Mouse (Mus musculus) stomach, postnatal 0 days (tissue): ENCODE measurements around the gene Acly. TPM values are rescaled to one million over a fixed set of nuclear protein-coding genes. Genes with fewer than 3 reads are reported as not detected.

Experiments used
- ATAC-seq: fragments of 200-750 bp; cut with Nextera tagmentation; 2 replicates; pipeline ENCODE4 v1.8.0; 2017; ENCODE audit not compliant: low FRiP score, low TSS enrichment
- DNase-seq: peaks from one replicate; pipeline ENCODE4 v3.0.0-alpha.2; 2016; ENCODE audit warnings: low spot score
- H3K27ac ChIP-seq: fragments of 300-500 bp; sonication (generic); replicated peaks from 2 replicates; pipeline ENCODE4 v1.5.1; 2014; ENCODE audit warnings: mild to moderate bottlenecking, control low read depth
- H3K27me3 ChIP-seq: fragments of 300-500 bp; sonication (generic); 2 replicates; pipeline ENCODE4 v1.6.1; 2014; ENCODE audit warnings: low read length; ENCODE audit not compliant: control insufficient read depth, insufficient read depth
- H3K36me3 ChIP-seq: fragments of 300-500 bp; sonication (generic); 2 replicates; pipeline ENCODE4 v1.6.1; 2014; ENCODE audit warnings: low read length, mixed read lengths; ENCODE audit not compliant: control insufficient read depth, insufficient read depth
- H3K4me1 ChIP-seq: fragments of 300-500 bp; sonication (generic); replicated peaks from 2 replicates; pipeline ENCODE4 v1.6.1; 2014; ENCODE audit warnings: antibody characterized with exemption; ENCODE audit not compliant: control insufficient read depth, insufficient read depth
- H3K4me2 ChIP-seq: fragments of 300-500 bp; sonication (generic); replicated peaks from 2 replicates; pipeline ENCODE4 v1.6.1; 2014; ENCODE audit warnings: low read depth, mild to moderate bottlenecking, control low read depth, moderate library complexity
- H3K4me3 ChIP-seq: fragments of 300-500 bp; sonication (generic); 2 replicates; pipeline ENCODE4 v1.5.1; 2014; ENCODE audit warnings: low read depth, low read length, control low read depth
- H3K9ac ChIP-seq: fragments of 300-500 bp; sonication (generic); 2 replicates; pipeline ENCODE4 v1.6.1; 2014; ENCODE audit warnings: mild to moderate bottlenecking, low read length, control low read depth, mixed read lengths
- H3K9me3 ChIP-seq: fragments of 300-500 bp; sonication (generic); 2 replicates; pipeline ENCODE4 v1.6.1; 2016; ENCODE audit warnings: low read length; ENCODE audit not compliant: control insufficient read depth
- CTCF ChIP-seq: IDR thresholded peaks from 2 replicates; pipeline ENCODE4 v1.5.1; 2016; ENCODE audit warnings: antibody characterized with exemption, low read depth, mild to moderate bottlenecking, moderate library complexity
- EP300 ChIP-seq: optimal IDR thresholded peaks from 2 replicates; pipeline ENCODE3; 2016; ENCODE audit warnings: antibody characterized with exemption
- WGBS: fragments of 180-500 bp; shearing (Covaris S2); extraction: QIAGEN DNeasy Blood & Tissue Kit; methylation state at CpG from one replicate; pipeline ENCODE4 v1.1.7; 2014; 5-methylcytosine and 5-hydroxymethylcytosine counted together
- polyA plus RNA-seq: library from polyadenylated mRNA; unstranded; fragments of >200 nt; fragmentation: Nextera tagmentation; extraction: Ambion mirVana; gene quantifications from 2 replicates; pipeline ENCODE4 v1.2.1, GENCODE M21; 2015

Gene Acly
- polyA plus RNA-seq, 1 experiment from 2014 or later: 70.6 TPM

DNA sequence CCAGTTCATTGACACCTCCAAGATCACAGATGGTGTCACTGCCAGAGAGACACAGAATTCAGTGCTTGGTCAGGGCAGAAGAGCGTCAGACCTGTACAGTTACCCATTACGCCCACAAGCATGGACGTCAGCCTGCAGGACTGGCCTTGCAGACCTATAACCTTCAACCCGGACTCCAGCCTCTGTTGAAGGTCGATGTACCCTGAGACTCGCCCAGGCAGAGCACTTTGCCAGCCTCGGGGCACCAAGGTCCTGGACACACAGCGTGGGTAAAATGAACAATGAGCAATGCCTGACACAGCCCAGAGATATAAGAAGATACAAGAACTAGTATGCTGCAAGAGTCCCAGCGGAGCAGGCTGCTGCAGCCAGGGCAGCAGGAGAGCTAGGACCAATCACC is 12.7 kb downstream of the Acly start:
- TF ChIP-seq EP300: no peak
- Histone ChIP-seq H3K9ac (no peak overlapping the region), H3K27me3 (no peaks in the 10 kb centered on the region), H3K27ac (no peak overlapping the region), H3K4me2 (no peak overlapping the region), H3K9me3 (no peaks in the 10 kb centered on the region), H3K4me1 (no peaks in the 10 kb centered on the region), H3K4me3 (no peak overlapping the region), H3K36me3 (peaks cover 38% of the 10 kb centered on the region)
- DNase-seq (no peak), ATAC-seq (no peak)
- WGBS: 94% methylated on average over 9 of the region's 9 CpGs

DNA sequence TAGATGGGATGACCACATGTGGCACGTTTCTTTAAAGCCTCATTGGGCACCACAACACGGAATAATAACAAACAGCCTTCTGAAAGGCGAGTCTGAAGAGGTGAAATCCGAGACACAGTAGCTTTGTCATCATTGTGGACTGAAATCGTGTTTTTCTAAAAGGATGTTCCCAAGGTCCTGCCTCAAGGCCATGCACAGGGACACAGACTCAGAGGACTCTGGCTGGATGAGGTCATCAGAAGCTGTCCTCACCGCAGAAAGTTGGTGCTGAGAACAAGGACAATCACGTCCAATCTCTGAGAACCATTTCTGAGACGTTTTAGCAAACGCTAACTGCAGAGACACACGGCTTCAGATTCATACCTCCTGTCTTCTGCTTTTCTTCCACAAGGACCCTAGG is 14.1 kb downstream of the Acly start:
- TF ChIP-seq EP300: no peak
- DNase-seq: no peak
- H3K9me3 ChIP-seq: no peaks in the 10 kb centered on the region
- ATAC-seq: no peak
- peaks cover 29% of the 10 kb centered on the region for H3K36me3 ChIP-seq
- H3K4me1 ChIP-seq: no peaks in the 10 kb centered on the region
- H3K27ac ChIP-seq: no peak overlapping the region
- no peak overlapping the region for H3K4me3 ChIP-seq
- 83% methylated on average over 10 of the region's 10 CpGs for WGBS
- H3K27me3 ChIP-seq: no peaks in the 10 kb centered on the region
- no peak overlapping the region for H3K4me2 ChIP-seq
- no peak overlapping the region for H3K9ac ChIP-seq

DNA sequence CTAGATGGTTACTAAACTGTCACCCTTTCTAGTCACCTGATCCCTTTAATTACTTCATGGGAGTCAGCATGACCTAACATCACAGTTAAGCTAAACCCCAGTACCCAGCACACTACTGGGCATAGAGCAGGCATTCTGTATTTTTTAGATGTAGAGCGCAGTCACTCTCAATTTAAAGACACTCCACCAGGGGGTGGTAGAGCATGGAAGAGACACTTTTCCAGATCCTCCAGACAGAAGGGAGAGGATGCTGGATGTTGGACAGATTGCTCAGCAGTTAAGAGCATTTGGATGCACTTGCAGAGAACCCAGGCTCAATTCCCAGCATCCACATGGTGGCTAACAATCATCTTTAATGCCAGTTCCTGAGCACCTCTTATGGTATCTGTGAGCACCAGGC is 15.4 kb downstream of the Acly start:
- peak; percentile 17; the same call in 1 of the 2 replicates for ATAC-seq
- Histone ChIP-seq H3K4me2 (no peak overlapping the region), H3K27me3 (no peaks in the 10 kb centered on the region), H3K9me3 (no peaks in the 10 kb centered on the region), H3K4me1 (no peaks in the 10 kb centered on the region), H3K36me3 (peaks cover 27% of the 10 kb centered on the region), H3K27ac (no peak overlapping the region), H3K9ac (no peak overlapping the region), H3K4me3 (no peak overlapping the region)
- peak; percentile 32 for DNase-seq
- WGBS: 85% methylated on average over 1 of the region's 1 CpGs
- TF ChIP-seq EP300 (no peak), CTCF (peak; percentile 75)

DNA sequence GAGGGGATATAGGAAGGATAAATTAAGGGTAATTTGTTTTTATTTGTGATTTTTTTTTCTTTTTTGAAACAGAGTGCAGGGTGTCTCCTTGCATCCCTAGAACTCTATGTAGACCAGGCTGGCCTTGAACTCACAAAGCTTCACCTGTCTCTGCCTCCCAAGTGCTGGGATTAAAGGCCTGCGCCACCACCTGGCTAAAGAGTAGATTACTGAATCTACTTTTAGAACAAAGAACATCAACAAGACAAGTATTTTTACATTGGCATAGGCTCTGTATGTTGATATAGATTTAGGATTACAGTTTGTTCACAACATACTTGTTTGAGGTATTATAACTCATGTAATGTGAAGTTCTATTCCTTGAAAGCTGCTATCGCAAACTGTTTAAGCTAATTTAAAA is 17.2 kb downstream of the Acly start:
- Histone ChIP-seq H3K4me2 (no peak overlapping the region), H3K4me3 (no peak overlapping the region), H3K27ac (no peak overlapping the region), H3K9me3 (no peaks in the 10 kb centered on the region), H3K4me1 (no peaks in the 10 kb centered on the region), H3K36me3 (peaks cover 30% of the 10 kb centered on the region), H3K9ac (no peak overlapping the region), H3K27me3 (no peaks in the 10 kb centered on the region)
- 88% methylated on average over 2 of the region's 2 CpGs for WGBS
- ATAC-seq (no peak), DNase-seq (no peak)
- TF ChIP-seq CTCF (peak; percentile 35), EP300 (no peak)

DNA sequence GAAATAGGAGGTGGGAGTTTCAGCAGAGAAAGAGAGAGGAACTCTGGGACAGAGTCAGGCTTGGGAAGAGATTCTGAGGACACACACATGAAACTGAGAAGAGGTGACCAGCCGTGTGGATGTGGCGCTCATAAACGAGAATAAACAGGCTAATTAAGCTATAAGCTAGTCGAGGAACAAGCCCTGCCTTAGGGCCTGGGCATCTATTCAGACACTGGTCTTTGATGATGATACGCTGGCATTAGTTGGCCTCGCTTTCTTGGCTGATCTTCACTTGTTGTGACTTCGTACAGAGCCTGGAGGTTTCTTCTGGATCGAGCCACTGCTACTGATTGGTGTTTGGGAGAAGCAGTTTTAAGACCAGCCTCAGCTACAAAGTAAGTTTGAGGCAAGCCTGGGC is 21.8 kb downstream of the Acly start:
- H3K27ac ChIP-seq: no peak overlapping the region
- no peak for TF ChIP-seq EP300
- no peak for TF ChIP-seq CTCF
- H3K27me3 ChIP-seq: no peaks in the 10 kb centered on the region
- no peaks in the 10 kb centered on the region for H3K4me1 ChIP-seq
- peaks cover 34% of the 10 kb centered on the region for H3K36me3 ChIP-seq
- ATAC-seq (no peak), DNase-seq (no peak)
- no peak overlapping the region for H3K4me3 ChIP-seq
- 93% methylated on average over 8 of the region's 8 CpGs for WGBS
- H3K9ac ChIP-seq: no peak overlapping the region
- no peaks in the 10 kb centered on the region for H3K9me3 ChIP-seq
- no peak overlapping the region for H3K4me2 ChIP-seq

DNA sequence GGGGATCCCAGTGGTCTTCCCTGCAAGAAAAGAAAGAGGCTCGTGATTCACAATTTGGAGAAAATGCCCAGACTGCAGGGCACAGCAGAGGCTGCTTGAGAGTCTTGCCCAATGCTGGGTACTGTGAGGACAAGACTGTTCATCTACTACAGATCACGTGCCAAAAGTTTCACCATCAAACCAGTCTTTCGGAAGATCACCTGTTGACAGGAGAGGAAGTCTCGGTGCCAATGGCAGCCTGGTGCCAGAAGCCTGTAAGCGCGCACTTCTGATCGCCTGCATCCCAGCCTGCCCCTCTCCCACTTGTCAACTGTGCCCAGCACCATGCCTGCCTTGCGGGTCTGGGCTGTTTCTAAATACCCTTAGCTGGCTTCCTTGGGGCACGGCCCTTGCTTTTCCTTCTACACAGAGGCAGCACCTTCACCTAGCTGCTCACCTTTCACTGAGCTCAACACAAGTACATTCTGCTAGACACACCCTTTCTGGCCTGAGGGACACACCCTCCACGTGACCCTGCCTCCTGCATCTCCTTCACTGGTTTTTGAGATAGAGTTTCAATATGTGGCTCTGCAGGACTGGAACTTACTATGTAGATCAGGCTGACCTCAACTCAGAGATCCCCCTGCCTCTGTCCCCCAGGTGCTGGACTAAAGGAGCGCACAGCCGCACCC is 22.7 kb downstream of the Acly start:
- DNase-seq: peak; percentile 71
- H3K4me2 ChIP-seq: no peak overlapping the region
- H3K27ac ChIP-seq: peak overlapping the region; percentile 53
- peaks cover 34% of the 10 kb centered on the region for H3K36me3 ChIP-seq
- no peak overlapping the region for H3K4me3 ChIP-seq
- no peaks in the 10 kb centered on the region for H3K4me1 ChIP-seq
- no peaks in the 10 kb centered on the region for H3K9me3 ChIP-seq
- no peak overlapping the region for H3K9ac ChIP-seq
- peak; percentile 85 for ATAC-seq
- 80% methylated on average over 12 of the region's 12 CpGs for WGBS
- TF ChIP-seq EP300 (no peak), CTCF (no peak)
- no peaks in the 10 kb centered on the region for H3K27me3 ChIP-seq
